Mouse (Mus musculus) intestine, embryonic 15.5 days (tissue): ENCODE results near the gene Antxr1. TPM values are rescaled to one million over a fixed set of nuclear protein-coding genes. Genes with fewer than 3 reads are reported as not detected.

Experiments used
- ATAC-seq: fragments of 200-750 bp; cut with Nextera tagmentation; 2 replicates; pipeline ENCODE4 v1.8.0; 2017; ENCODE audit warnings: moderate TSS enrichment, moderate library complexity
- H3K27ac ChIP-seq: fragments of 300-500 bp; sonication (generic); 2 replicates; pipeline ENCODE4 v1.5.1; 2015; ENCODE audit warnings: mild to moderate bottlenecking, inconsistent platforms
- H3K27me3 ChIP-seq: fragments of 300-500 bp; sonication (generic); replicated peaks from 2 replicates; pipeline ENCODE4 v1.6.1; 2015; ENCODE audit warnings: inconsistent platforms
- H3K36me3 ChIP-seq: fragments of 300-500 bp; sonication (generic); 2 replicates; pipeline ENCODE4 v1.6.1; 2015; ENCODE audit warnings: inconsistent platforms
- H3K4me1 ChIP-seq: fragments of 300-500 bp; sonication (generic); replicated peaks from 2 replicates; pipeline ENCODE4 v1.6.1; 2015; ENCODE audit warnings: inconsistent platforms
- H3K4me2 ChIP-seq: fragments of 300-500 bp; sonication (generic); replicated peaks from 2 replicates; pipeline ENCODE4 v1.6.1; 2015; ENCODE audit warnings: mild to moderate bottlenecking, inconsistent platforms
- H3K4me3 ChIP-seq: fragments of 300-500 bp; sonication (generic); replicated peaks from 2 replicates; pipeline ENCODE4 v1.5.1; 2015; ENCODE audit warnings: inconsistent platforms
- H3K9ac ChIP-seq: fragments of 300-500 bp; sonication (generic); 2 replicates; pipeline ENCODE4 v1.6.1; 2015; ENCODE audit warnings: inconsistent platforms
- H3K9me3 ChIP-seq: fragments of 300-500 bp; sonication (generic); 2 replicates; pipeline ENCODE4 v1.6.1; 2016; ENCODE audit warnings: inconsistent platforms
- WGBS: fragments of 180-500 bp; shearing (Covaris S2); methylation state at CpG from one replicate; pipeline ENCODE4 v1.1.7; 2015; 5-methylcytosine and 5-hydroxymethylcytosine counted together
- polyA plus RNA-seq: library from polyadenylated mRNA; unstranded; fragments of >200 nt; fragmentation: Nextera tagmentation; extraction: Ambion mirVana; gene quantifications from 2 replicates; pipeline ENCODE4 v1.2.1, GENCODE M21; 2015

The Antxr1 gene
- polyA plus RNA-seq, 1 experiment from 2014 or later: 5.9 TPM

DNA sequence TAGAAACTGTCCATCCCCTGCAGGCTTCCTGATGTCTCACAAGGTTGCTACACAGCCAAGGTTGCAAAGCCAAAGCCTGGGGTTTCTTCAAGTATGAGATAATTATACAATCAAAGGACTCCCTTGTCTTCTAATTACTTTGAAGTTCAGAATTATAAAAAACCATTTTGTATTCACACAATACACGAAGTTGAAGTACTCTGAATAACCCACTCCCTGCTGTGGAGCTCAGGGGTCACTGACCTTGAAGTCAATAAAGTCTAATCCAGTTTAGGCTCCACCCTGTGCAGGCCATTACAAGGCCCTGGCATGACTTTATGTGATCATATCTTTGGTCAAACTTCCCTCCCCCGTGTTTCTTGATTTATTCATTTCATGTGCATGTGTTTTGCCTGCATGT is 73.0 kb downstream of the Antxr1 start:
- H3K27me3 ChIP-seq: no peaks in the 10 kb centered on the region
- WGBS: 42% methylated on average over 2 of the region's 2 CpGs

DNA sequence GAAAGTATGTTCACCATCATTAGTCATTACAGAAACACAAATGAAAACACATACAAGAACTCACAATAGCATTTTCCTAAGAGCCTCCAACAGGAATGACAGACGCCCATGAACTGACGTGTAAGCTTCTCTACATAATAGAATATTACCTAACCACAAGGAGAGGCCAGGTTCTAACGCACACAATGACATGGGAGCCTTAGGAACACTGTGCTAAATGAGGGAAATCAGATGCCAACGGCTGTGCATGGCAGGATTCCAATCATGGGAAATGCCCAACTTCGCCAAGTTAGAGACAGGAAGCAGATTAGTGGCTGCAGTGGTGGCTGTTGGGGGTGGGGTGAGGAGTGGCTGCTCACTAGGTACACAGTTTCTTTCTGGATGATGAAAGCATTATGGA is 76.6 kb downstream of the Antxr1 start:
- Histone ChIP-seq H3K27ac (no peak overlapping the region), H3K27me3 (no peaks in the 10 kb centered on the region), H3K4me1 (no peaks in the 10 kb centered on the region), H3K4me2 (no peak overlapping the region), H3K4me3 (no peak overlapping the region), H3K9me3 (no peaks in the 10 kb centered on the region), H3K9ac (no peak overlapping the region), H3K36me3 (no peaks in the 10 kb centered on the region)
- ATAC-seq: no peak
- WGBS: 77% methylated on average over 5 of the region's 5 CpGs

More for the DNA sequence above, 73.0 kb downstream of the Antxr1 start:
- no peaks in the 10 kb centered on the region for H3K4me1 ChIP-seq
- ATAC-seq: no peak
- H3K27ac ChIP-seq: no peak overlapping the region
- H3K36me3 ChIP-seq: no peaks in the 10 kb centered on the region
- no peak overlapping the region for H3K4me2 ChIP-seq
- no peak overlapping the region for H3K9ac ChIP-seq
- H3K9me3 ChIP-seq: no peaks in the 10 kb centered on the region
- no peak overlapping the region for H3K4me3 ChIP-seq

DNA sequence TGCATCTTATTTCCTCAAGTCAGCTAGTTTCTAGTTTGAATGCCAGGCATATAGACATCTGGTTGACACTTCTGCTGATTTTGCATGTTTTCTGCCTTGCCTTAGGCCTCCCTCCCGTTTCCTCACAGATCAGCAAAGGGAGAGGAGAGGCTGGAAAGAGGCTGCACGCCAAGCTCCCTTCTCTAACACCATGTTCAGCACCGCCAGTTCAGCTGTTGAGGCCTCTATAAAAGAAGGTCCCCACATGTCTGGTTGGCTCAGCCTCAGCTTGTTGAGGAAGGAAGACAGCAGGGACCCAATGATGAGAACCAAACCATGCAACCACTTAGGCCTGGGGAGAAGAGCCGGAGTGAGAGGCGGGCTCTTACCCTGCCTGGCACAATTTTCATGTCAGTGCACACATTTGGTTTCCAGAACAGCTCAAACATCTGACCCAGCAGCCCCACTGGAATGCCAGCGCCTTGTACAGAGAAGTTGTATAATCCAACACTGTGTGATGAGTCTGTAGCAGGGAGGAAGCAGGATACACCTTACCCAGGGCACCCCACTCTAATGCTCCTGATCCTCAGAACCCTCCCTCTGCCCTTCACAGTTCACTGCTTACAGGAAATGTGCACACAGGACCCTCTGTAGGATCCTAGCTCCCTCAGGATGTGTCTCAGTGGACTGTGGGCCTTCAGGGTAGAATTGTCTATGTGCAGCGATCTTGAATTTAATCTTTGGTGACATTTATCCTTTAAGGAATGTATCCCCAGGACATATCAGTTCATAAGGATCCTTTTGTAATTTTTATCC is 77.4 kb downstream of the Antxr1 start:
- Histone ChIP-seq H3K27ac (no peak overlapping the region), H3K4me2 (no peak overlapping the region), H3K27me3 (no peaks in the 10 kb centered on the region), H3K4me3 (no peak overlapping the region), H3K36me3 (no peaks in the 10 kb centered on the region), H3K9me3 (no peaks in the 10 kb centered on the region), H3K4me1 (no peaks in the 10 kb centered on the region), H3K9ac (no peak overlapping the region; the same call in 1 of the 2 replicates)
- WGBS: 80% methylated on average over 7 of the region's 7 CpGs
- no peak for ATAC-seq

DNA sequence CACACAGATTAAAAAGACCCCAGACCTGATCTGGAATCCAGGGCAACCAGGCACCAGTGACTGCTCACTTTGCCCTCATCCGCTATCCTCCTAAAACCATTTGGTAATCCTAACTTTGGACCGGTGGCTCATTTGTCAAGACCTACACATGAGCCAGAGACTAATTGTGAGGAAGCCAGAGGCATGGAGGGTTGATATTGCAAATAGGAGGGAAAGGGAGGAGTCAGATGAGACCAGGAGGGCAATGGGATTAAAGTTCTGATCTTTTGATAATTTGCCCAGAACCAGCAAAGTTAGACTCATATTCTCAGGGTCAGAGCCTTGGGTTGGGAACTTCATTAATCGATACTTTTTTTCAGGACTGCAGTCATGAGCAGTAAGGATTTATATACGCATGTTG is 78.2 kb downstream of the Antxr1 start:
- H3K4me1 ChIP-seq: no peaks in the 10 kb centered on the region
- H3K9me3 ChIP-seq: no peaks in the 10 kb centered on the region
- 90% methylated on average over 4 of the region's 4 CpGs for WGBS
- H3K36me3 ChIP-seq: no peaks in the 10 kb centered on the region
- H3K4me2 ChIP-seq: no peak overlapping the region
- H3K9ac ChIP-seq: no peak overlapping the region
- no peak for ATAC-seq
- no peak overlapping the region for H3K4me3 ChIP-seq
- H3K27me3 ChIP-seq: no peaks in the 10 kb centered on the region
- H3K27ac ChIP-seq: no peak overlapping the region

DNA sequence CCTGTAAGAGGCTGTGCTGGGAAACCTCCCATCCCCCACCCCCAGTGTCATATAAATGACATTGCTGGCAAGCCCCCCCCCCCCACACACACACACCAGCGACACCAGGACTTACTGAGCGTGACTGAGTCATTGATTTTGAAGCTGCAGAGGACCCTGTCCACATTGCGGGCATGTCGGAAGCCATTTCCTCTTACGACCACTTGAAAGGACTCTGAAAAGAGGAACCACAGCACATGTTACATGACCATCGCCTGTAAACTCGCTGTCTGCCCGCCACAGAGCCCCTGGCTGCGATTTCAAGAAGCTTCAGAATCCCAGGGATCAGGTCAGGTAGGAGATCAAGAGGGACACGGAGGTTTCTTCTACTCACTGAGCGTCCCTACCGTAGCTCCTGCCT is 80.0 kb downstream of the Antxr1 start:
- no peaks in the 10 kb centered on the region for H3K4me1 ChIP-seq
- 74% methylated on average over 12 of the region's 12 CpGs for WGBS
- H3K9me3 ChIP-seq: no peaks in the 10 kb centered on the region
- no peaks in the 10 kb centered on the region for H3K27me3 ChIP-seq
- no peak overlapping the region for H3K9ac ChIP-seq
- H3K36me3 ChIP-seq: no peaks in the 10 kb centered on the region
- no peak overlapping the region for H3K27ac ChIP-seq
- H3K4me2 ChIP-seq: no peak overlapping the region
- H3K4me3 ChIP-seq: no peak overlapping the region
- ATAC-seq: no peak

DNA sequence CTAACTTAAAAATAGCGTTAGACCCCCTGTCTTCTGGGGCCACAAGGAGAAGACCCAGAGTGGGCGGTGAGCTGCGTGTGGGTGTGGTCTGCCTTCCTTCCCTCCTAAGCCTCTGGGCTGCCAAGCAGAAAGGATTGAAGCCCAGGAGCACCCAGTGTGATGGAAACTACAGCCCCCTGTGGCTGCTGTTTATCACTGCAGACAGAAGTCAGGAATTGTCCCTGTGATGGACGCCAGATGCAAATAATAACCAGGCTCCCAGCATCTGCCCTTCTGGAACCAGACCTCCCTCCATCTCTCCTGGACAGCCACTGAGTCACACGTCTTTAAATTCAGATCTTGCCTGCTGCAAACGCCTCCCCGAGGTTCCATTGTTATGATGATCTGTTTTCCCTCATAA is 80.9 kb downstream of the Antxr1 start:
- Histone ChIP-seq H3K36me3 (no peaks in the 10 kb centered on the region), H3K9me3 (no peaks in the 10 kb centered on the region), H3K4me2 (no peak overlapping the region), H3K4me3 (no peak overlapping the region), H3K9ac (no peak overlapping the region), H3K27me3 (no peaks in the 10 kb centered on the region), H3K4me1 (no peaks in the 10 kb centered on the region), H3K27ac (no peak overlapping the region)
- WGBS: 31% methylated on average over 7 of the region's 7 CpGs
- peak; percentile 62 for ATAC-seq

DNA sequence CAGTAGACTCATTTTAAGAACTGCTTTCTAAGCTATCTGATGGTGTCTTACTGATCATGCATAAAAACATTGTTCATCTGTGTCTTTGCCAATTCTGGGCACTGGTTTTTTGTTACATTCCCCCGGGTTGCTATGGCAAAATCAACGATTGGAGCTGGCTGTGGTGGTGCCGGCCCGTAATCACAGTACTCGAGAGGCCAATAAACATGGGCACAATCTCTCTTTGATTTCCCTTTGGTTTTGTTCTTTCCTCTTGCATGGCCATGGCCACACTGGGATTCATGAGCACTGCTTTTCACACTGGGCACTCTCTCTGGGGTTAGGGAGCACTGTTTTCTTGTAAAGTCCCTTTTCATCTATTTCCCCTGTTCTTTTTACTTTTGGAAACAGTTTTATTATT is 83.9 kb downstream of the Antxr1 start:
- no peak overlapping the region for H3K4me3 ChIP-seq
- no peaks in the 10 kb centered on the region for H3K36me3 ChIP-seq
- WGBS: 85% methylated on average over 5 of the region's 5 CpGs
- H3K4me1 ChIP-seq: no peaks in the 10 kb centered on the region
- no peak overlapping the region for H3K4me2 ChIP-seq
- no peak for ATAC-seq
- no peak overlapping the region for H3K27ac ChIP-seq
- no peaks in the 10 kb centered on the region for H3K9me3 ChIP-seq
- no peaks in the 10 kb centered on the region for H3K27me3 ChIP-seq
- H3K9ac ChIP-seq: no peak overlapping the region

DNA sequence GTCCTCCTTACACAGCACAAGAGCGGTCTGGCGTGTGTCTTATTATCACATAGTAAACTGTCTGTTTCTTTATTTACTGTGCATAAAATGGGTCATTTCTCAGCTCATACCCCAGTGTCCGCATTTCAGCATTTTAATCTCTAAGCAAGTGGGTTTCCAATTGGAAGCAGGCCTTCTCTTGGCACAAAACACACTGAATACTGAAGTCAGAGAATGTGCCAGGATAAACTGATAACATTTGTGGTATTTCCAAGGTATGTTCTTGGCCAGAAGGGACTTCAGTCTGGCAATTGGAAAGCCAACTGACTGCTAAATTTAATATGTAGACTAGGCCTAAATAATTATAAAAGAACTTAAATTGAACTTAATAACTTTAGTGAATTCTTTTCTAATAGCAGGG is 84.9 kb downstream of the Antxr1 start:
- Histone ChIP-seq H3K36me3 (no peaks in the 10 kb centered on the region), H3K4me1 (no peaks in the 10 kb centered on the region), H3K4me2 (no peak overlapping the region), H3K27ac (no peak overlapping the region), H3K9me3 (no peaks in the 10 kb centered on the region), H3K27me3 (no peaks in the 10 kb centered on the region), H3K4me3 (no peak overlapping the region), H3K9ac (no peak overlapping the region)
- ATAC-seq: no peak
- WGBS: 89% methylated on average over 3 of the region's 3 CpGs

DNA sequence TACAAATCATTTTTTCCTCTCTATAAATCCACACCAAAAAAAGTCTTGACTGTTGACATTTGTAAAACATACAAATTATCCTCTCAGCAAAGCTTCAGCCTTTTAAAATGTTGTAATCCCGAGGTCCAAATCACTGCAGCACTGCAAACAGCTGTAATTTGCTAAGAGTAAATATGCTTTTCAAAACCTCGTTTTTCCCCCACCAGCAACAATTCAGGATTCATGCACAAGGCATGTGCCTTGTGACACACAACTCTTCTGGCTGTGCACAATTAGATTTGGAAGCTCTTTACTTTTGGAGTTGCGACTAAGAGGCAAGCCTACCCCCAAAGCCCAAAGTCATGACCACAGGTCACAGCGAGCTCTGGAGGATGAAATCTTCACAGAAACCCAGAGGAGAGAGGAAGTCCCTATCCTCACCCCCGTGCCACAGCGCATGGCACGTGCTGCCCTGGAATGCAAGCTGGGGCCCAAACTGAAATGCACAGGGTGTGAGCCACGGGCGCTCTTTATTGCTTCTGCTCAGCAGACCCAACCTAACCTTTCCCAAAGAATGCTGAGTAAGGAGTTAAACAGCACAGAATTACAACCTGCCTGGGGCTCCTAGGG is 87.3 kb downstream of the Antxr1 start:
- peak; percentile 36; the same call in 1 of the 2 replicates for ATAC-seq
- Histone ChIP-seq H3K27me3 (no peaks in the 10 kb centered on the region), H3K9ac (no peak overlapping the region), H3K27ac (no peak overlapping the region), H3K36me3 (no peaks in the 10 kb centered on the region; the same call in 1 of the 2 replicates), H3K4me1 (no peaks in the 10 kb centered on the region), H3K9me3 (no peaks in the 10 kb centered on the region), H3K4me3 (no peak overlapping the region), H3K4me2 (no peak overlapping the region)
- 59% methylated on average over 9 of the region's 9 CpGs for WGBS

DNA sequence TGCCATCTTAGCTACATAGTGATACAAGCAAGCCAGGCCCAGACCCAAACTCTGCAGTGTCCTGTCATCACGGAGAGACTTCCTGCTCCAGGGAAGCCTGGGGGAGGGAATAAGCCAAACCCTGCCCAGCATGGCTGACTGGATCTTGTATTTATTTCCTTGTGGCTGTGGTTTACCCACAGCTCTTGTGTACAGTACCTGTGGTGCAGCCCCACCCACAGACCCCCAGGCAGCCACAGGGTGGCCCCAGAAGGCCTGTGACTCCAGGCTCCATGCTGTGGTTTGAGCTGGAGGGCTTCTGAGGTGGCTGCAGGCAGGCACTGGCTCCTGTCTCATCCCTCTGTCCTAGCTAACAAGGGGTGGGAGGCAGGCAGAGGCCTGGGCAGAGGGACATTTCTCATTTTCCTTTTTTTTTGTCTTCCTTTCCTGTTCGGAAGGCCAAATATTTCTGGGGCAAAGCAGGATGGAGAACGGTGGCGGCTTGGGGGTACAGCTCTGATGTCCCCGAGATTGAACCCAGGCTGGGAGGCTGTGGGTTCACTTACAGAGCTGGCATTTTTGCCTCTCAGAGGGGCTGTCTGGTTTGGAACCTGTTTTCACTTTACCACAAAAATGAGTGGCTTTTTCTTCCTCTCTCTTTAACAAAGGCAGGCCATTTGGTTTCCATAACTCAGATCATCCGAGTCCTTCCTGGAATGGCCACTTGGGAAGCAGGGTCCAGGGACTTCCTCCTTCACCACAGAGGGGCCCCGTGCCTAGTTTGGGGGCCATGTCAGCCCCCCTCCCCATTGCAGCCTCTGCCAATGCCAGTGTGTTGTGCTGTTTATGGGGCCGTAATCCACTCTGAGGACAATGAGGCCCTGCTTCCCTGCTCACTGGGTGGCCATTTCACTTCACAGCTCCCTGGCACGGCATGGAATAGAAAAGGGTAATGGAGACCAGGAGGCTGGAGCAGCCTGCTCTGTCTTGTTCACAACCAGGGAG is 91.2 kb downstream of the Antxr1 start:
- H3K9ac ChIP-seq: no peak overlapping the region
- no peaks in the 10 kb centered on the region for H3K9me3 ChIP-seq
- H3K4me1 ChIP-seq: no peaks in the 10 kb centered on the region
- H3K27ac ChIP-seq: no peak overlapping the region
- WGBS: 72% methylated on average over 9 of the region's 9 CpGs
- no peak overlapping the region for H3K4me2 ChIP-seq
- ATAC-seq: no peak
- no peak overlapping the region for H3K4me3 ChIP-seq
- H3K27me3 ChIP-seq: no peaks in the 10 kb centered on the region
- H3K36me3 ChIP-seq: no peaks in the 10 kb centered on the region; the same call in 1 of the 2 replicates

DNA sequence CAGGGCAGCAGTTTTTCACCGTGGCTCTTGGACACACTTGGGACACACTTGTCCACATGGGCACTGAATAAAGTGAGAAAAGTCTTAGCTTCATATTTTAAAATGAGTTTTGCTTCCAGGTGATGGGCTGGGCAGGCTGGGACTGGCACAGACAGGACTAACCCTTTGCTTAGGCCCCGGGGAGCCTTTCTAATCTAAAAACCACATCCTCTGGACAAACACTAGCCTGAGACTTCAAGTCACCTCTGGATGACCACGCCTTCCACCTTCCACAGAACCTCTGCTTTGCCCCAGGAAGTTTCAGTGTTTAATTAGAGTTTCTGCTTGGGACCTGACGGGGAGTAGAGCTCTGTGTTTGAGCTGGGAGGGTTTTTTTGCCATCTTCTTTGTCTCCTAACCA is 98.4 kb downstream of the Antxr1 start:
- WGBS: 59% methylated on average over 4 of the region's 4 CpGs
- Histone ChIP-seq H3K4me1 (no peaks in the 10 kb centered on the region), H3K4me3 (no peak overlapping the region), H3K27me3 (no peaks in the 10 kb centered on the region), H3K9ac (no peak overlapping the region), H3K27ac (no peak overlapping the region), H3K4me2 (no peak overlapping the region), H3K36me3 (no peaks in the 10 kb centered on the region), H3K9me3 (no peaks in the 10 kb centered on the region)
- ATAC-seq: no peak

DNA sequence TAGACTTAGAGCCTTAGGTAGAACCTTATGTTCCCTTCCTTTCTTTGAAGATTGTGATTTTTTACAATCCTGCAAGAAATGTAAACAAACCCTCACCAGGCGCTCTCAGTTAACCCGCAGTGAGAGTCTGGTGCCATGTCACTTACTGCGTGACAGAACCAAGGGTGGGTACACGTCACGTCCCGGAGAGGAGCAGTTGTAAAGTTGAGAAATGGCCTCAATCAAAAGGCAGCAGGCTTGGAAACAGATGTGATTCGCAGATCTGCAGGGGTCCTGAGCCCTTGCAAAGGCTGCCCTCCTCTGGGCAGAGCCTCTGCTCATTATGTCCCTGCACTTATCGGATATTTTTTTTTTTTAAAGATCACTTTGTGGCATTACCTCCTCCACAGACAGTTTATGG is 99.6 kb downstream of the Antxr1 start:
- no peak overlapping the region for H3K9ac ChIP-seq
- no peak overlapping the region for H3K4me3 ChIP-seq
- WGBS: 28% methylated on average over 8 of the region's 8 CpGs
- H3K36me3 ChIP-seq: no peaks in the 10 kb centered on the region
- no peak for ATAC-seq
- no peak overlapping the region for H3K4me2 ChIP-seq
- no peaks in the 10 kb centered on the region for H3K4me1 ChIP-seq
- no peaks in the 10 kb centered on the region for H3K27me3 ChIP-seq
- H3K9me3 ChIP-seq: no peaks in the 10 kb centered on the region
- H3K27ac ChIP-seq: no peak overlapping the region
